Mouse (Mus musculus): Measurements from ENCODE around the gene Prm1. TPM values are rescaled to one million over a fixed set of nuclear protein-coding genes. Genes with fewer than 3 reads are reported as not detected.

The Prm1 gene
- total and polyA plus RNA-seq, 2 experiments from 2014 or later = not detected

- H3K4me2 ChIP-seq (ENCODE audit: low read depth) = no peak overlapping the region; the same call in 1 of the 2 replicates
- H3K36me3 ChIP-seq (ENCODE audit: insufficient read depth) = no peaks in the 10 kb centered on the region
- no peak overlapping the region for H3K27ac ChIP-seq (ENCODE audit: low read depth, low read length)
- H3K4me1 ChIP-seq (ENCODE audit: insufficient read depth) = no peaks in the 10 kb centered on the region
- H3K27me3 ChIP-seq (ENCODE audit: insufficient read depth, low read length) = peaks cover 5% of the 10 kb centered on the region; the same call in 1 of the 2 replicates
- no peak for DNase-seq
- 62% methylated on average over 1 of the region's 1 CpGs for WGBS
- H3K9me3 ChIP-seq (ENCODE audit: low read length) = no peaks in the 10 kb centered on the region
- H3K9ac ChIP-seq = no peak overlapping the region
- no peak for ATAC-seq
- H3K4me3 ChIP-seq (ENCODE audit: low read depth, low read length) = no peak overlapping the region
- no peak for TF ChIP-seq CTCF (IDR thresholded peaks at IDR 0.05; ENCODE audit: low read depth)
Observed at GRCm38 (mm10) chr16:10783152-10783434, 22.5 kb downstream of the Prm1 start.

GRCm38 (mm10) chr16:10782377-10783151, 23.1 kb downstream of the Prm1 start:
- Histone ChIP-seq H3K4me2 (ENCODE audit: low read depth) (no peak overlapping the region), H3K9me3 (ENCODE audit: low read length) (no peaks in the 10 kb centered on the region), H3K4me1 (ENCODE audit: insufficient read depth) (no peaks in the 10 kb centered on the region), H3K27me3 (ENCODE audit: insufficient read depth, low read length) (peaks cover 5% of the 10 kb centered on the region; the same call in 1 of the 2 replicates), H3K9ac (no peak overlapping the region), H3K4me3 (ENCODE audit: low read depth, low read length) (no peak overlapping the region), H3K27ac (ENCODE audit: low read depth, low read length) (no peak overlapping the region), H3K36me3 (ENCODE audit: insufficient read depth) (no peaks in the 10 kb centered on the region)
- 48% methylated on average over 6 of the region's 6 CpGs for WGBS
- ATAC-seq (no peak), DNase-seq (no peak)
- no peak for TF ChIP-seq CTCF (IDR thresholded peaks at IDR 0.05; ENCODE audit: low read depth)

- Histone ChIP-seq H3K27me3 (ENCODE audit: insufficient read depth, low read length) (peaks cover 5% of the 10 kb centered on the region; the same call in 1 of the 2 replicates), H3K27ac (ENCODE audit: low read depth, low read length) (no peak overlapping the region), H3K9me3 (ENCODE audit: low read length) (no peaks in the 10 kb centered on the region), H3K4me2 (ENCODE audit: low read depth) (no peak overlapping the region), H3K4me3 (ENCODE audit: low read depth, low read length) (no peak overlapping the region), H3K4me1 (ENCODE audit: insufficient read depth) (no peaks in the 10 kb centered on the region), H3K36me3 (ENCODE audit: insufficient read depth) (no peaks in the 10 kb centered on the region), H3K9ac (no peak overlapping the region)
- 44% methylated on average over 9 of the region's 9 CpGs for WGBS
- no peak for TF ChIP-seq CTCF (IDR thresholded peaks at IDR 0.05; ENCODE audit: low read depth)
- DNase-seq = no peak
- ATAC-seq = no peak
Observed at GRCm38 (mm10) chr16:10781862-10782371, 23.7 kb downstream of the Prm1 start.

- TF ChIP-seq CTCF (IDR thresholded peaks at IDR 0.05; ENCODE audit: low read depth) = no peak
- DNase-seq (no peak), ATAC-seq (no peak)
- Histone ChIP-seq H3K9me3 (ENCODE audit: low read length) (no peaks in the 10 kb centered on the region), H3K27me3 (ENCODE audit: insufficient read depth, low read length) (peaks cover 5% of the 10 kb centered on the region; the same call in 1 of the 2 replicates), H3K36me3 (ENCODE audit: insufficient read depth) (no peaks in the 10 kb centered on the region), H3K4me2 (ENCODE audit: low read depth) (no peak overlapping the region), H3K27ac (ENCODE audit: low read depth, low read length) (no peak overlapping the region), H3K9ac (no peak overlapping the region), H3K4me3 (ENCODE audit: low read depth, low read length) (no peak overlapping the region), H3K4me1 (ENCODE audit: insufficient read depth) (no peaks in the 10 kb centered on the region)
- WGBS = 83% methylated on average over 5 of the region's 5 CpGs
Observed at GRCm38 (mm10) chr16:10780631-10781120, 25.0 kb downstream of the Prm1 start.

- Histone ChIP-seq H3K4me1 (ENCODE audit: insufficient read depth) (no peaks in the 10 kb centered on the region), H3K9me3 (ENCODE audit: low read length) (no peaks in the 10 kb centered on the region), H3K27ac (ENCODE audit: low read depth, low read length) (no peak overlapping the region), H3K27me3 (ENCODE audit: insufficient read depth, low read length) (no peaks in the 10 kb centered on the region), H3K36me3 (ENCODE audit: insufficient read depth) (no peaks in the 10 kb centered on the region), H3K4me2 (ENCODE audit: low read depth) (no peak overlapping the region), H3K9ac (no peak overlapping the region), H3K4me3 (ENCODE audit: low read depth, low read length) (no peak overlapping the region)
- WGBS = 66% methylated on average over 5 of the region's 5 CpGs
- ATAC-seq = no peak
- TF ChIP-seq CTCF (IDR thresholded peaks at IDR 0.05; ENCODE audit: low read depth) = no peak
- DNase-seq = no peak
Observed at GRCm38 (mm10) chr16:10777579-10778160, 28.0 kb downstream of the Prm1 start.

- no peak overlapping the region for H3K9ac ChIP-seq
- H3K27ac ChIP-seq (ENCODE audit: low read depth, low read length) = no peak overlapping the region
- 67% methylated on average over 7 of the region's 7 CpGs for whole genome bisulfite sequencing
- H3K4me3 ChIP-seq (ENCODE audit: low read depth, low read length) = no peak overlapping the region
- no peak for TF ChIP-seq CTCF (IDR thresholded peaks at IDR 0.05; ENCODE audit: low read depth)
- DNase-seq (no peak), ATAC-seq (no peak)
- H3K9me3 ChIP-seq (ENCODE audit: low read length) = no peaks in the 10 kb centered on the region
- H3K36me3 ChIP-seq (ENCODE audit: insufficient read depth) = no peaks in the 10 kb centered on the region
- H3K4me1 ChIP-seq (ENCODE audit: insufficient read depth) = no peaks in the 10 kb centered on the region
- H3K4me2 ChIP-seq (ENCODE audit: low read depth) = no peak overlapping the region
- no peaks in the 10 kb centered on the region for H3K27me3 ChIP-seq (ENCODE audit: insufficient read depth, low read length)
Observed at GRCm38 (mm10) chr16:10776322-10776721, 29.3 kb downstream of the Prm1 start.

- TF ChIP-seq CTCF (IDR thresholded peaks at IDR 0.05; ENCODE audit: low read depth) = no peak
- H3K9me3 ChIP-seq (ENCODE audit: low read length) = no peaks in the 10 kb centered on the region
- no peak overlapping the region for H3K9ac ChIP-seq
- ATAC-seq (no peak), DNase-seq (no peak)
- no peak overlapping the region for H3K4me2 ChIP-seq (ENCODE audit: low read depth)
- no peaks in the 10 kb centered on the region for H3K36me3 ChIP-seq (ENCODE audit: insufficient read depth)
- no peaks in the 10 kb centered on the region for H3K4me1 ChIP-seq (ENCODE audit: insufficient read depth)
- H3K27me3 ChIP-seq (ENCODE audit: insufficient read depth, low read length) = no peaks in the 10 kb centered on the region
- 66% methylated on average over 4 of the region's 4 CpGs for WGBS
- no peak overlapping the region for H3K27ac ChIP-seq (ENCODE audit: low read depth, low read length)
- H3K4me3 ChIP-seq (ENCODE audit: low read depth, low read length) = no peak overlapping the region
Observed at GRCm38 (mm10) chr16:10774726-10775125, 30.9 kb downstream of the Prm1 start.

Data from forebrain, postnatal 0 days (tissue).